Mouse (Mus musculus) ES-Bruce4 (cell line): ENCODE measurements around the gene Rab1b.

Source experiments
- CTCF ChIP-seq: IDR thresholded peaks from one replicate; pipeline ENCODE4 v1.8.1; 2011; ENCODE audit warnings: low read depth, low read length
- EP300 ChIP-seq: IDR thresholded peaks from 2 replicates; pipeline ENCODE4 v1.6.1; 2011; ENCODE audit warnings: low read depth, low read length; ENCODE audit not compliant: insufficient read depth
- POLR2A ChIP-seq: IDR thresholded peaks from one replicate; pipeline ENCODE4 v1.8.1; 2011; ENCODE audit warnings: low read length; ENCODE audit not compliant: insufficient read depth

DNA sequence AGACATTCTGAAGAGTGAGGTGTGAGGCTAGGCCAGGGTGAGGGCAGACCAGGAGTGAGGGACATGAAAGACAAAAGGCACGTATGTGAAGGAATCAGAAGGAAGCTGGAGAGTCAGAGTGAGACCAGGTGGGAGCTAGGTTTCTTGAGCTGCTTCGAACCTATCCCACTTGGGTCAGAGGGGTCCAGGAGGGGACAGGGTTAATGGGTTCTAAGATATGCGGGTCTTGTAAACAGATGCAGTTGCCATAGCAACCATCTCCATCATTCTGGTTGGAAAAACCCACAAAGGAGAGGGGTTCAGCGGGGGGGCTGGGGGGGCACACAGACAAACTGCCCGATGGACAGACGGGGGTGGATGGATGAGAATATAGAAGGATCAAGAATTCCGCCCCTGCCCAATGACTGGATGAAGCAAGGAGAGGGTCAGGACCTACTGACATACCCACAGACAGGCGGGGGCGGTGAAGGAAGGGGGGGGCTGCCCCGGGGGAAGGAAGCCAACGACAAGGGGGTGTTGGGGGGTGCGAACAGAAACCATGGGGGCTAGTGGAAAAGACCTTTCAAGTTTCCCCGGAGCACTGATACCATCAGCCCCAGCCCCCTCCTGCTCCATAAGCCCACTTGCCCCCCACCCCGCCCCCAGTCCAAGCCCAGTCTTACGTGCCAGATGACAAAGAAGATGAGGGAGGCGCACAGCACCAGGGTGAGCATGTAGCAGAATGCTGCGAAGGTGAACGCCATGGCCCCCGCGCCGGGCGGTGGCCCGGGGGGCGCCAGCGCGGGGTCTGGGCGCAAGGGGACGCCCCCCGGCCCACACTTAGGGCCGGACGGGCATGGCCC is 9.1 kb downstream of the Rab1b start:
- TF ChIP-seq EP300 (no peak), POLR2A (no peak), CTCF (no peak)
